Mouse (Mus musculus): ENCODE measurements around the gene Tmem43.
A peak's percentile ranks its signal among the peaks of the same experiment; 100 is the strongest.
"Not testable (repeated sequence)": the region's sequence is repeated elsewhere in the genome, so short reads cannot be mapped to it uniquely, and the experiment has no call there.

Gene Tmem43

GRCm38 (mm10) chr6:91472868-91473804 is at the start of gene Tmem43, which contains the start of gene Chchd4:
TSS of gene Tmem43 (plus strand) at chr6:91473703.
TSS of gene Chchd4 (minus strand) at chr6:91473546.
- DNase-seq: peak; percentile 98 to 99

- no peak for DNase-seq
These were observed 49.4 kb upstream of the Tmem43 start for GRCm38 (mm10) chr6:91424151-91424550.

- peak; percentile 98 to 99 for DNase-seq
These were observed 32.9 kb upstream of the Tmem43 start for GRCm38 (mm10) chr6:91440474-91441144.

- peak; percentile 6 to 10 for DNase-seq
These were observed 32.3 kb upstream of the Tmem43 start for GRCm38 (mm10) chr6:91441145-91441662.

- no peak for DNase-seq
These were observed 28.2 kb upstream of the Tmem43 start for GRCm38 (mm10) chr6:91445316-91445715.

GRCm38 (mm10) chr6:91449472-91450225 is 23.9 kb upstream of the Tmem43 start:
- DNase-seq: no peak

- DNase-seq: no peak
These were observed 21.4 kb upstream of the Tmem43 start for GRCm38 (mm10) chr6:91452056-91452455.

GRCm38 (mm10) chr6:91454546-91454945 is 19.0 kb upstream of the Tmem43 start:
- DNase-seq: no peak

- DNase-seq: no peak
These were observed 14.0 kb upstream of the Tmem43 start for GRCm38 (mm10) chr6:91459471-91459870.

GRCm38 (mm10) chr6:91465756-91466155 is 7.7 kb upstream of the Tmem43 start:
- no peak for DNase-seq

- DNase-seq: no peak
These were observed 6.4 kb upstream of the Tmem43 start for GRCm38 (mm10) chr6:91467106-91467505.

GRCm38 (mm10) chr6:91470712-91471111 is 2.8 kb upstream of the Tmem43 start:
- no peak for DNase-seq

GRCm38 (mm10) chr6:91471427-91471826 is 2.1 kb upstream of the Tmem43 start:
- DNase-seq: not testable (repeated sequence)

- DNase-seq: no peak
These were observed 1.2 kb upstream of the Tmem43 start for GRCm38 (mm10) chr6:91472319-91472718.

- no peak for DNase-seq
These were observed 420 bp downstream of the Tmem43 start for GRCm38 (mm10) chr6:91473805-91474440.

- peak in 1 of 2 experiments; percentile 23 for DNase-seq
These were observed 1.1 kb downstream of the Tmem43 start for GRCm38 (mm10) chr6:91474441-91475190.

- no peak for DNase-seq
These were observed 3.0 kb downstream of the Tmem43 start for GRCm38 (mm10) chr6:91476541-91476940.

GRCm38 (mm10) chr6:91483371-91483770 is 9.9 kb downstream of the Tmem43 start:
- DNase-seq: no peak

- no peak for DNase-seq
These were observed 13.4 kb downstream of the Tmem43 start for GRCm38 (mm10) chr6:91486736-91487453.

- no peak for DNase-seq
These were observed 15.2 kb downstream of the Tmem43 start for GRCm38 (mm10) chr6:91488496-91489212.
